Mouse (Mus musculus): ENCODE measurements around the gene Cd6. TPM values are rescaled to one million over a fixed set of nuclear protein-coding genes. Genes with fewer than 3 reads are reported as not detected.
A peak's percentile ranks its signal among the peaks of the same experiment; 100 is the strongest.

Cd6 gene
- total RNA-seq, 2 experiments from 2014 or later = 0.16 to 0.36 TPM

GRCm38 (mm10) chr19:10841721-10842626 lies 12.1 kb upstream of the Cd6 start:
- DNase-seq (ENCODE audit: low spot score) = peak; percentile 29
- intact Hi-C loops (cut with DNase I) = no loop called here

GRCm38 (mm10) chr19:10839010-10839892 lies 9.4 kb upstream of the Cd6 start, which contains the start of gene Slc15a3:
Slc15a3 (plus strand) TSS chr19:10839727.
- intact Hi-C loops (cut with DNase I) = loop anchor here (5.0 kb wide), 1 partner anchor 123 kb away; no protein-coding TSS in a partner anchor
- no peak for DNase-seq (ENCODE audit: low spot score)

- intact Hi-C loops (cut with DNase I) = loop anchor here (5.0 kb wide), 1 partner anchor 127 kb away; no protein-coding TSS in a partner anchor
- DNase-seq (ENCODE audit: low spot score) = no peak
Measured at GRCm38 (mm10) chr19:10835671-10836070, 5.8 kb upstream of the Cd6 start.

- no peak for DNase-seq (ENCODE audit: low spot score)
- intact Hi-C loops (cut with DNase I) = no loop called here
Measured at GRCm38 (mm10) chr19:10833611-10834010, 3.8 kb upstream of the Cd6 start.

GRCm38 (mm10) chr19:10832030-10832429 lies 2.2 kb upstream of the Cd6 start:
- no peak for DNase-seq (ENCODE audit: low spot score)
- intact Hi-C loops (cut with DNase I) = no loop called here

GRCm38 (mm10) chr19:10831424-10831823 lies 1.6 kb upstream of the Cd6 start:
- DNase-seq (ENCODE audit: low spot score) = peak; percentile 31
- intact Hi-C loops (cut with DNase I) = loop anchor here (1.0 kb wide), 1 partner anchor 117 kb away; no protein-coding TSS in a partner anchor

GRCm38 (mm10) chr19:10828321-10828720 lies 1.5 kb downstream of the Cd6 start:
- DNase-seq (ENCODE audit: low spot score) = no peak
- intact Hi-C loops (cut with DNase I) = no loop called here

- DNase-seq (ENCODE audit: low spot score) = no peak
- intact Hi-C loops (cut with DNase I) = no loop called here
Measured at GRCm38 (mm10) chr19:10824061-10824460, 5.8 kb downstream of the Cd6 start.

- intact Hi-C loops (cut with DNase I) = no loop called here
- no peak for DNase-seq (ENCODE audit: low spot score)
Measured at GRCm38 (mm10) chr19:10822534-10822933, 7.3 kb downstream of the Cd6 start.

- intact Hi-C loops (cut with DNase I) = no loop called here
- DNase-seq (ENCODE audit: low spot score) = no peak
Measured at GRCm38 (mm10) chr19:10821319-10821718, 8.5 kb downstream of the Cd6 start.

GRCm38 (mm10) chr19:10818217-10818946 lies 11.5 kb downstream of the Cd6 start:
- intact Hi-C loops (cut with DNase I) = no loop called here
- DNase-seq (ENCODE audit: low spot score) = no peak

- intact Hi-C loops (cut with DNase I) = no loop called here
- DNase-seq (ENCODE audit: low spot score) = no peak
Measured at GRCm38 (mm10) chr19:10816462-10816861, 13.4 kb downstream of the Cd6 start.

- DNase-seq (ENCODE audit: low spot score) = no peak
- intact Hi-C loops (cut with DNase I) = no loop called here
Measured at GRCm38 (mm10) chr19:10815871-10816270, 14.0 kb downstream of the Cd6 start.

- intact Hi-C loops (cut with DNase I) = no loop called here
- no peak for DNase-seq (ENCODE audit: low spot score)
Measured at GRCm38 (mm10) chr19:10813905-10814304, 16.0 kb downstream of the Cd6 start.

GRCm38 (mm10) chr19:10813039-10813438 lies 16.8 kb downstream of the Cd6 start:
- no peak for DNase-seq (ENCODE audit: low spot score)
- intact Hi-C loops (cut with DNase I) = no loop called here

GRCm38 (mm10) chr19:10811471-10811870 lies 18.4 kb downstream of the Cd6 start:
- DNase-seq (ENCODE audit: low spot score) = no peak
- intact Hi-C loops (cut with DNase I) = no loop called here

- DNase-seq (ENCODE audit: low spot score) = no peak
- intact Hi-C loops (cut with DNase I) = no loop called here
Measured at GRCm38 (mm10) chr19:10810176-10810492, 19.7 kb downstream of the Cd6 start.

GRCm38 (mm10) chr19:10809428-10810175 lies 20.3 kb downstream of the Cd6 start:
- intact Hi-C loops (cut with DNase I) = no loop called here
- no peak for DNase-seq (ENCODE audit: low spot score)

- intact Hi-C loops (cut with DNase I) = no loop called here
- DNase-seq (ENCODE audit: low spot score) = no peak
Measured at GRCm38 (mm10) chr19:10808524-10809233, 21.2 kb downstream of the Cd6 start.

Data from heart, postnatal 25 days (tissue).